Mouse (Mus musculus) heart, embryonic 15.5 days (tissue): ENCODE results near the gene Inpp5f. TPM values are rescaled to one million over a fixed set of nuclear protein-coding genes. Genes with fewer than 3 reads are reported as not detected.
A peak's percentile ranks its signal among the peaks of the same experiment; 100 is the strongest.

Experiments used
- ATAC-seq: fragments of 200-750 bp; cut with Nextera tagmentation; replicated peaks from 2 replicates; pipeline ENCODE4 v1.8.0; 2017; ENCODE audit warnings: low read depth, moderate TSS enrichment; ENCODE audit not compliant: insufficient number of reproducible peaks, insufficient read depth, low FRiP score
- H3K27ac ChIP-seq: fragments of 300-500 bp; sonication (generic); 2 replicates; pipeline ENCODE4 v1.5.1; 2015; ENCODE audit warnings: mild to moderate bottlenecking, inconsistent platforms
- H3K27me3 ChIP-seq: fragments of 300-500 bp; sonication (generic); 2 replicates; pipeline ENCODE4 v1.6.1; 2015; ENCODE audit warnings: inconsistent platforms
- H3K36me3 ChIP-seq: fragments of 300-500 bp; sonication (generic); 2 replicates; pipeline ENCODE4 v1.6.1; 2015; ENCODE audit warnings: mild to moderate bottlenecking, inconsistent platforms
- H3K4me1 ChIP-seq: fragments of 300-500 bp; sonication (generic); replicated peaks from 2 replicates; pipeline ENCODE4 v1.6.1; 2015; ENCODE audit warnings: inconsistent platforms
- H3K4me2 ChIP-seq: fragments of 300-500 bp; sonication (generic); 2 replicates; pipeline ENCODE4 v1.6.1; 2015; ENCODE audit warnings: inconsistent platforms, mild to moderate bottlenecking, moderate library complexity
- H3K4me3 ChIP-seq: fragments of 300-500 bp; sonication (generic); 2 replicates; pipeline ENCODE4 v1.5.1; 2015; ENCODE audit warnings: mild to moderate bottlenecking, inconsistent platforms
- H3K9ac ChIP-seq: fragments of 300-500 bp; sonication (generic); 2 replicates; pipeline ENCODE4 v1.6.1; 2015; ENCODE audit warnings: mild to moderate bottlenecking, inconsistent platforms
- H3K9me3 ChIP-seq: fragments of 300-500 bp; sonication (generic); replicated peaks from 2 replicates; pipeline ENCODE4 v1.6.1; 2016; ENCODE audit warnings: inconsistent platforms
- WGBS: fragments of 180-500 bp; shearing (Covaris S2); methylation state at CpG from one replicate; pipeline ENCODE4 v1.1.7; 2015; ENCODE audit warnings: mixed read lengths; 5-methylcytosine and 5-hydroxymethylcytosine counted together
- polyA plus RNA-seq: library from polyadenylated mRNA; unstranded; fragments of >200 nt; fragmentation: Nextera tagmentation; extraction: Ambion mirVana; gene quantifications from 2 replicates; pipeline ENCODE4 v1.2.1, GENCODE M21; 2015

The Inpp5f gene
- polyA plus RNA-seq, 1 experiment from 2014 or later: 8.8 TPM

DNA sequence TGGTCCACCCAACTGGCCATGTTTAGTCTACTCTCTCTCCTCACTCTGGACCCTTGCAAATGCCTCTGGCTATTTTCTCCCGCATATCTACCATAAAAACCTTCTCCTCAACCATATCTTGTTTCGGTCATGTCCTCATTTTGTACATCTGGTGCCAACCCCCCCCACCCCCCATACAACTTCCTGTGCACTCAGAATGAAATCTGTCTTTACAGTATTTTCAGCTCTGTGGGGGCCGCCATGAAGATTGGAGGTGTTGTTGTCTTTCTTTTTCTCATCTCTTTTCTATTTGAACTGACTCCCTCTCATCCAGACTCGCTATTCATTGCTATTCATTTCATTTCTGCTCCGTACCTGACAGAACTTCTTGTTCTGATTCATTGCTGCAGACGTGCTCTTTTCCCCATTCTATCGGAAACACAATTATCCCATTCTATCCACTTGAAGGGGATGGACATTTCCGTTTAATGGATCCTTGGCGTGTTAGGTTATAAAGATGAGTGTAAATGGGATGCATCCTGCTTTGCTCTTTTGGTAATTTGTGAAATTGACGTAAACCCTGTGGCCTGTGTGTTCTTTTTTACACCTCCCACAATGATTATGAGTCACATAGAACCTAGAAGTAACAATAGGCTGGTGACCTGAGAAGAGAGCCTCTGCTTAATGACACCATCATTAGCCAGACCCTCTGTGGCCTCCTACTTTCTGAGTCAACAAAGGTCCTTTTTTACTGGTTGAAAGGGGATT, 32.8 kb upstream of the Inpp5f start:
- no peak for ATAC-seq
- Histone ChIP-seq H3K27me3 (no peaks in the 10 kb centered on the region), H3K9me3 (no peaks in the 10 kb centered on the region), H3K4me1 (peaks cover 17% of the 10 kb centered on the region), H3K9ac (no peak overlapping the region), H3K36me3 (no peaks in the 10 kb centered on the region), H3K27ac (no peak overlapping the region), H3K4me3 (no peak overlapping the region), H3K4me2 (no peak overlapping the region)
- WGBS: 80% methylated on average over 10 of the region's 10 CpGs

DNA sequence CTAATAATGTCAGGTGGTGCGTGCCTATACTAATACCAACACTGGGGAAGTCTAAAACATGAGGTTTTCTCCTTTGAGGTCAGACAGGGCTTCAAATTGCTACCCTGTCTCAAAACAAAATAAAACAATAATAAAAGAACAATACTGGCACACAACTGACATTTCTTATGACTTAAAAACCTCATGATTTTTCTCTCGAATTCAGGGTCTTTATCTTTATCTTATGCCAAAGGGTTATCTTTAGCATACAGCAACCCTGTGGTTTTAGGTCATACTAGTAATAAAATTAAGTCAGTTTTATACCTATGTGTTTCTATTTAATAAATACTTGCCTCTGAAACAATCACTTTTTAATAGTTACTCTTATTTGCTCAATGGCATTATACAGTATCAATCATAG, 31.7 kb upstream of the Inpp5f start:
- Histone ChIP-seq H3K36me3 (no peaks in the 10 kb centered on the region), H3K9me3 (no peaks in the 10 kb centered on the region), H3K4me2 (no peak overlapping the region), H3K27me3 (no peaks in the 10 kb centered on the region), H3K27ac (no peak overlapping the region), H3K4me3 (no peak overlapping the region), H3K9ac (no peak overlapping the region), H3K4me1 (peaks cover 18% of the 10 kb centered on the region)
- ATAC-seq: no peak
- WGBS: 75% methylated on average over 2 of the region's 2 CpGs

GRCm38 (mm10) chr7:128580318-128580717, 30.8 kb upstream of the Inpp5f start:
- WGBS: 88% methylated on average over 6 of the region's 6 CpGs
- no peak for ATAC-seq
- no peak overlapping the region for H3K27ac ChIP-seq

DNA sequence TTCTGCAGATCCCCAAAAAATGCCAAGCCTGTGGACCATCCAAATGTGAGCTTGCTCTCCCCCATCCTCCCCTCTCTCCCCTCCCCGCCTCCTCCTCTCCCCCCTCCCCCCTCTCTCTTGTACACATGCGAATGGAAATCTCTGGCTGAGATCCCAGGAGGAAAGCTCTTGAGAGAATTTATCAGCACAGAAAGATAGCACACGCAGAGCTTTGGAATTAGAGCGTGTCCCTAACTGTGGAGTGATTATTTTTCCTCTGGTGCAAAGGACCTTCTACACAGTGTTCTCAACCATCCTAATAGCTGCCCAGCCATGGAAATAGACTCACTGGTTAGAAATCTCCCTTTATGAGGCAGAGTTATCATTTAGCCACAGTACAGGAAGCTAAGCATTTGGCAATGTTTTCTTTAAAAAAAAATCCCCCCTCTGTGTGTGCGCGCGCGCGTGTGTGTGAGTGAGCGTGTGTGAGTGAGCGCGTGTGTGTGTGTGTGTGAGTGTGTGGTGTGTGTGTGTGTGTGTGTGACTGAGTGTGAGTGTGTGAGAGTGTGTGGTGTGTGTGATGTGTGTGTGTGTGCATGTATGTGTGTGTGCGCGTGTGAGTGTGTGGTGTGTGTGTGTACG, 29.2 kb upstream of the Inpp5f start:
- no peak overlapping the region for H3K9ac ChIP-seq
- ATAC-seq: peak; percentile 57
- no peaks in the 10 kb centered on the region for H3K9me3 ChIP-seq
- WGBS: 66% methylated on average over 15 of the region's 15 CpGs
- no peak overlapping the region for H3K4me3 ChIP-seq
- H3K27ac ChIP-seq: peak overlapping the region; percentile 71
- H3K4me2 ChIP-seq: no peak overlapping the region
- peaks cover 18% of the 10 kb centered on the region for H3K4me1 ChIP-seq
- H3K27me3 ChIP-seq: no peaks in the 10 kb centered on the region
- H3K36me3 ChIP-seq: no peaks in the 10 kb centered on the region

More at GRCm38 (mm10) chr7:128580318-128580717, 30.8 kb upstream of the Inpp5f start:
- Histone ChIP-seq H3K4me2 (no peak overlapping the region), H3K9me3 (no peaks in the 10 kb centered on the region), H3K9ac (no peak overlapping the region), H3K27me3 (no peaks in the 10 kb centered on the region), H3K4me1 (peaks cover 18% of the 10 kb centered on the region), H3K4me3 (no peak overlapping the region), H3K36me3 (no peaks in the 10 kb centered on the region)

- 66% methylated on average over 6 of the region's 6 CpGs for WGBS
- 0 out of 2 replicates have a peak, but pooled peaks have one; percentile 22 for ATAC-seq
Observed at GRCm38 (mm10) chr7:128583213-128583948, 27.7 kb upstream of the Inpp5f start.

GRCm38 (mm10) chr7:128587334-128587933, 23.7 kb upstream of the Inpp5f start:
- 48% methylated on average over 4 of the region's 4 CpGs for WGBS
- no peak overlapping the region for H3K4me2 ChIP-seq

More at GRCm38 (mm10) chr7:128583213-128583948, 27.7 kb upstream of the Inpp5f start:
- Histone ChIP-seq H3K9me3 (no peaks in the 10 kb centered on the region), H3K36me3 (no peaks in the 10 kb centered on the region), H3K9ac (no peak overlapping the region), H3K27ac (no peak overlapping the region), H3K4me3 (no peak overlapping the region), H3K4me2 (no peak overlapping the region), H3K4me1 (peaks cover 18% of the 10 kb centered on the region), H3K27me3 (no peaks in the 10 kb centered on the region)

GRCm38 (mm10) chr7:128591345-128592084, 19.6 kb upstream of the Inpp5f start:
- 37% methylated on average over 9 of the region's 9 CpGs for WGBS
- Histone ChIP-seq H3K4me1 (peaks cover 16% of the 10 kb centered on the region), H3K4me3 (no peak overlapping the region), H3K27me3 (no peaks in the 10 kb centered on the region), H3K9ac (no peak overlapping the region), H3K9me3 (no peaks in the 10 kb centered on the region), H3K36me3 (no peaks in the 10 kb centered on the region), H3K4me2 (0 out of 2 replicates have a peak overlapping the region, but pooled peaks have one; percentile 6), H3K27ac (peak overlapping the region; percentile 38; the same call in 1 of the 2 replicates)
- ATAC-seq: no peak

More at GRCm38 (mm10) chr7:128587334-128587933, 23.7 kb upstream of the Inpp5f start:
- H3K4me1 ChIP-seq: peaks cover 20% of the 10 kb centered on the region
- no peaks in the 10 kb centered on the region for H3K36me3 ChIP-seq
- H3K9ac ChIP-seq: no peak overlapping the region
- H3K4me3 ChIP-seq: no peak overlapping the region
- H3K27ac ChIP-seq: no peak overlapping the region
- H3K27me3 ChIP-seq: no peaks in the 10 kb centered on the region
- ATAC-seq: no peak
- no peaks in the 10 kb centered on the region for H3K9me3 ChIP-seq

DNA sequence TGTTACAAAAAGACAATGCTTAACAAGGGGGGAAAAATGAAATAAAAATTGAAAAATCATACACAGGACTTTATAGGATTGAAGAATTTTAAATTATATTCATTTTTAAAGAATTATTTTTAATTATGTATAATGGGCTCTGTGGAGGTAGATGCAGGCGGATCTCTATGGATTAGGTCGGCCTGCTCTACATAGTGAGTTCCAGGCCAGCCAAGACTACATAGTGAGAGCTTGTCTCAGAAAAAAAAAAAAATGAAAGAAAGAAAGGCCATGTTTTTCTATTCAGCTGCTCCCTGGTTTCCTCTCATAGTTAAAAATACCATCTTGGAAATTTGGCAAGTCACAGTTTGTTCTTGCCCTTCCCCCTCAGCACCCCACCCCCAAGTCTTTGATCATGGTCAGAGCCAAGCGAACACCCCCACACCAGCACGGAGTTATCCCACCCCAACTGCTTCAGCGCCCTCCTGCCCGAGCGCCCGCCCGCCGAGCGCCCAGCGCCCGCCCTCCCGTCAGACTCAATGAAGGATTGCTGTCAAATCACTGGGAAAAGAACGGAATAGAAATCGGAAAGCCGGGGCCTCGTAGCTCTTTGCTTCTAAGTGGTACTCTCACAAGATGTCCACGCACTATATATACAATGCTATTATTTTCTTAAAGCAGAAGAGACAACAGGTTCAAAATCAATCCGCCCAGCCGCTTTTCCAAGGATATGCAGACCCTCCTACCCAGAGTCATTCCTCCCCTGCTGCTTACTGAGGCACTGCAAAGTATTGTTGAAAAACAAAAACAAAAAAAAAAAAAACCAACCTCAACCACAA, 18.8 kb upstream of the Inpp5f start:
- Histone ChIP-seq H3K4me2 (peak overlapping the region; percentile 59), H3K4me3 (peak overlapping the region; percentile 31), H3K4me1 (peaks cover 16% of the 10 kb centered on the region), H3K27ac (peak overlapping the region; percentile 38; the same call in 1 of the 2 replicates), H3K36me3 (no peaks in the 10 kb centered on the region), H3K27me3 (no peaks in the 10 kb centered on the region), H3K9me3 (no peaks in the 10 kb centered on the region), H3K9ac (0 out of 2 replicates have a peak overlapping the region, but pooled peaks have one; percentile 8)
- no peak for ATAC-seq
- 13% methylated on average over 21 of the region's 21 CpGs for WGBS

DNA sequence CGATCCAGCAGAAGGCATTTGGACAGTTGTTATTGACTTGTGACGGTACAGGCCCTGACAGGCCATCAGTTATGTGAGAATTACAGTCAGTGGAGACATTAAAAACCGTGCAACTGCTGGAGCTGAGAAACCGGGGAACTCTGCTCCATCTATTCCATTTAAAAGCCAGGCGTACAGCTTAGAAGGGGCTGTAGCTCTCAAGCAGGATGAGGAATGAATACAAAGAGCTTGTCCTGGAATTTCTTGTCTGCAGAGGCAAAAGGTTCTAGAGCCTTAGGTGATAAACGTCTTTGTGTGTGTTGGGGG, 18.2 kb upstream of the Inpp5f start:
- Histone ChIP-seq H3K9me3 (no peaks in the 10 kb centered on the region), H3K4me2 (peak overlapping the region; percentile 59; the same call in 1 of the 2 replicates), H3K4me3 (no peak overlapping the region), H3K27me3 (no peaks in the 10 kb centered on the region), H3K36me3 (no peaks in the 10 kb centered on the region), H3K4me1 (peaks cover 16% of the 10 kb centered on the region), H3K9ac (no peak overlapping the region), H3K27ac (no peak overlapping the region)
- WGBS: 26% methylated on average over 6 of the region's 6 CpGs
- no peak for ATAC-seq

- Histone ChIP-seq H3K4me3 (no peak overlapping the region), H3K9ac (no peak overlapping the region), H3K36me3 (no peaks in the 10 kb centered on the region), H3K4me1 (peaks cover 14% of the 10 kb centered on the region), H3K27me3 (no peaks in the 10 kb centered on the region), H3K4me2 (no peak overlapping the region), H3K27ac (no peak overlapping the region), H3K9me3 (no peaks in the 10 kb centered on the region)
- no peak for ATAC-seq
- 88% methylated on average over 2 of the region's 2 CpGs for WGBS
Observed at GRCm38 (mm10) chr7:128596274-128596673, 14.9 kb upstream of the Inpp5f start.
